Mouse (Mus musculus) liver, adult 2 months (tissue): ENCODE measurements around the gene Ccin. TPM values are rescaled to one million over a fixed set of nuclear protein-coding genes. Genes with fewer than 3 reads are reported as not detected.

Experiments
- DNase-seq: peaks from one replicate; pipeline ENCODE4 v3.0.0-alpha.2; 2011; ENCODE audit warnings: low read depth, low spot score; ENCODE audit errors: extremely low read depth
- H3K27ac ChIP-seq: fragments of 200-500 bp; replicated peaks from 2 replicates; pipeline ENCODE4 v1.5.1; 2012; ENCODE audit warnings: low read depth, mild to moderate bottlenecking, control low read depth, inconsistent platforms, low read length; ENCODE audit not compliant: insufficient read depth
- H3K27me3 ChIP-seq: fragments of 200-500 bp; 2 replicates; pipeline ENCODE4 v1.6.1; 2012; ENCODE audit warnings: mild to moderate bottlenecking, moderate library complexity, low read length, inconsistent platforms; ENCODE audit not compliant: control insufficient read depth, insufficient read depth
- H3K36me3 ChIP-seq: fragments of 200-500 bp; 2 replicates; pipeline ENCODE4 v1.6.1; 2012; ENCODE audit warnings: low read length, inconsistent platforms; ENCODE audit not compliant: control insufficient read depth, insufficient read depth
- H3K4me1 ChIP-seq: fragments of 200-500 bp; 2 replicates; pipeline ENCODE4 v1.6.1; 2011; ENCODE audit warnings: low read length; ENCODE audit not compliant: control insufficient read depth, insufficient read depth
- H3K4me3 ChIP-seq: fragments of 200-500 bp; 2 replicates; pipeline ENCODE4 v1.5.1; 2011; ENCODE audit warnings: low read depth, mild to moderate bottlenecking, control low read depth, low read length, moderate library complexity; ENCODE audit not compliant: insufficient read depth
- H3K79me2 ChIP-seq: fragments of 200-500 bp; 2 replicates; pipeline ENCODE4 v1.6.1; 2012; ENCODE audit warnings: inconsistent platforms, mild to moderate bottlenecking, low read length, moderate library complexity; ENCODE audit not compliant: control insufficient read depth, insufficient read depth
- H3K9ac ChIP-seq: fragments of 200-500 bp; 2 replicates; pipeline ENCODE4 v1.6.1; 2012; ENCODE audit warnings: low read depth, mild to moderate bottlenecking, control low read depth, inconsistent platforms, low read length
- CTCF ChIP-seq: fragments of 200-500 bp; IDR thresholded peaks from 2 replicates; pipeline ENCODE4 v1.5.1; 2011; ENCODE audit warnings: low read depth, low read length, control low read depth
- POLR2A ChIP-seq: fragments of 200-500 bp; IDR thresholded peaks from 2 replicates; pipeline ENCODE4 v1.6.1; 2011; ENCODE audit warnings: low read length, control low read depth; ENCODE audit not compliant: insufficient read depth; ENCODE audit errors: extremely low read depth
- WGBS: fragments of 180-500 bp; shearing (Covaris S2); methylation state at CpG from one replicate; pipeline ENCODE4 v1.1.7; 2018; 5-methylcytosine and 5-hydroxymethylcytosine counted together
- polyA plus RNA-seq: library from polyadenylated mRNA; depleted of rRNA; stranded (reverse); fragments of >200 nt; gene quantifications from 2 replicates; pipeline ENCODE4 v1.2.3, GENCODE M21; 2012
- total RNA-seq: library from RNA; depleted of rRNA; stranded (reverse); fragments of >200 nt; gene quantifications from 2 replicates; pipeline ENCODE4 v1.2.3, GENCODE M21; 2014

Gene Ccin
- total and polyA plus RNA-seq, 2 experiments: not detected

DNA sequence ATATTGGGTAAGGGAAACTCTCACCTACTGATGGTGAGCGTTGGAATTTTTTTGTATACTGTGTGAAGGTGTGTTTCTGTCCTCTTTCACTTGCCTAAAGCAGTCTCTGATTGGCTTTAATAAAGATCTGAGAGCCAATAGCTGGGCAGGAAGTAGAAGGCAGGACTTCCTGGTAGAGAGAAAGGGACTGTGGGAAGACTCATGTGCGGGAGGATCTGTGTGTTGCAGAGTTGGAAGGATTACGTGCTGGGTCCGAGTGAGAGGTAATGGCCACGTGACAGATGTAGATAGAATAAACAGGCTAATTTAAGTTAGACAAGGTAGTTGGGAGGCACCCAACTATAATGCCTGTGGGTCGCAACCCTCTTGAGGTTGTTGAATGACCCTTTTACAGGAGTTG, 20.3 kb downstream of the Ccin start:
- whole genome bisulfite sequencing: 82% methylated on average over 6 of the region's 6 CpGs

DNA sequence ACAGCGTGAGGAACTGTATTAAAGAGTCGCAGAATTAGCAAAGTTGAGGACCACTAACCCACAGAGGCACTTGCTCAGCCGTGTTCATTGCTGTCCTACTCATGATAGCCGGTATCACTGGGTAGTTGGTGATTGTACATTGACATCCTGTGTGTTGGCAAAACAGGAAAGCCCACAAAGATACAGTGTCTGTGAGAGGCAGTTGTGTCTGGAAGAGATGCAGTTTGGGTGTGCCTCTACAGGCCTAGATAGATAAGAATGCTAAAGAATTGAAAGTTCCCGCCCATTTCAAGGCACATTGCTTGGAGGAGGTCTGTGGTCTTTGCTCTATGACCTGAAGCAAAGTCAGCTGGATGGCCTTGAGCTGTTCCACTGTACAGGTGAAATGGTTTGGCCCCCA, 20.8 kb downstream of the Ccin start, which contains the start of gene Clta:
Clta (plus strand) TSS at position 327 of the 400 bp plus-strand sequence.
- Histone ChIP-seq H3K9ac (no peak within 1 kb of the TSS), H3K4me3 (no peak within 1 kb of the TSS), H3K4me1 (no peaks in the 10 kb centered on the region), H3K79me2 (no peaks in the 10 kb centered on the region), H3K27ac (no peak within 1 kb of the TSS), H3K27me3 (no peaks in the 10 kb centered on the region), H3K36me3 (no peaks in the 10 kb centered on the region)
- no peak for DNase-seq
- 83% methylated on average over 5 of the region's 5 CpGs for WGBS
- TF ChIP-seq POLR2A (no peak), CTCF (no peak)

More for the DNA sequence above, 20.3 kb downstream of the Ccin start:
- no peak for DNase-seq
- no peaks in the 10 kb centered on the region for H3K36me3 ChIP-seq
- no peak overlapping the region for H3K9ac ChIP-seq
- H3K27me3 ChIP-seq: no peaks in the 10 kb centered on the region
- TF ChIP-seq POLR2A: no peak
- TF ChIP-seq CTCF: no peak
- H3K79me2 ChIP-seq: no peaks in the 10 kb centered on the region
- no peak overlapping the region for H3K4me3 ChIP-seq
- no peaks in the 10 kb centered on the region for H3K4me1 ChIP-seq
- H3K27ac ChIP-seq: no peak overlapping the region

DNA sequence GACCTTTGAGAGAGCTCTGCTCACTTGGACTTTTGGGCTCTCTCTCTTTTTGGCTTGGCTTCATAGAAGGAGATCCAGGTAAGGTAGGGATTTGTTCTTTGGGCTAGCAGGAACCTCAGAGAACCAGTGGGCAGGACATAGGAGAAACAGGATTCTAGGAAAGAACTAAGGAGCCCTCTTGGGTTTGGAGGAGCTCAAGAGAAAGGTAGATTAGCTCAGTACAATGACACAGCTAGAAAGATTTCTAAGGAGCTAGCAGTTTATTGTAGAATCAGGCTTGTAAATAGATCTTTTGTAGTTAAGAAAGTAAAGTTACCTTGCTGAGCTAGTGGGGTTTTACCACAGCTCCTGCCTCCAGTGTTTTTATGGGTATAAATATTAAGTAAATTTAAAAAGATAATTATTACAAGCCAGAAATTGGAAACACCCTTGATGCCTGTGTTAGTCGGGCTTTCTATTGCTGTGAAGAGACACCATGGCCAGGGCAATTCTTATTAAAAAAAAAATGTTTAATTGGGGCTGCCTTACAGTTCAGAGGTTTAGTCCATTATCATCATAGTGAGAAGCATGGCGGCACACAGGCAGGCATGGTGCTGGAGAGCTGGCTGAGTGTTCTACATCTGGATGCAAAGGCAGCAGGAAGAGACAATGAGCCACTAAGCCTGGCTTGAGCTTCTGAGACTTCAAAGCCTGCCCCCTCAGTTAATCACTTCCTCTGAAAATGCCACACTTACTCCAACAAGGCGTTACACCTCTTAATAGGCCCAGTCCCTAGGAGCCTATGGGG, 21.5 kb downstream of the Ccin start:
- H3K27me3 ChIP-seq: no peaks in the 10 kb centered on the region
- no peaks in the 10 kb centered on the region for H3K4me1 ChIP-seq
- H3K79me2 ChIP-seq: no peaks in the 10 kb centered on the region
- DNase-seq: no peak
- no peaks in the 10 kb centered on the region for H3K36me3 ChIP-seq
- H3K27ac ChIP-seq: no peak overlapping the region
- H3K9ac ChIP-seq: no peak overlapping the region
- TF ChIP-seq CTCF (no peak), POLR2A (no peak)
- no peak overlapping the region for H3K4me3 ChIP-seq
- 82% methylated on average over 3 of the region's 3 CpGs for WGBS

DNA sequence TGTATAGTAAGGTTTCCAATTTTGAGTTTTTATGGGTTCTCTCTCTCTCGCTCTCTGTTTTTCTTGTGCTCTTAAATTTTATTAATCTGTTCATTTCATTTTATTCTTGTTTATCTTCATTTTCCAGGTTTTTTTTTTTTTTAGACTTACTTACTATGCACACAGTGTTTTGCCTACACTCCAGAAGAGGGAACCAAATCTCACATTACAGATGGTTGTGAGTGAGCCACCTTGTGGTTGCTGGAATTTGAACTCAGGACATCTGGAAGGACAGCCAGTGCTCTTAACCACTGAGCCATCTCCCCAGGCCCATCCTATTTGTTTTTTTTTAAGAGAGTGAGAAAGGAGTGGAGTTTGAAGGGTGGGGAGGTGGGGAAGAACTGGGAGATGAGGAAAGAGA, 26.9 kb downstream of the Ccin start:
- Histone ChIP-seq H3K4me1 (peaks cover 6% of the 10 kb centered on the region), H3K9ac (no peak overlapping the region), H3K36me3 (no peaks in the 10 kb centered on the region), H3K79me2 (peaks cover 25% of the 10 kb centered on the region; the same call in 1 of the 2 replicates), H3K27ac (no peak overlapping the region), H3K27me3 (no peaks in the 10 kb centered on the region), H3K4me3 (no peak overlapping the region)
- no peak for TF ChIP-seq CTCF
- no peak for TF ChIP-seq POLR2A
- 100% methylated on average over 1 of the region's 1 CpGs for WGBS
- DNase-seq: no peak

DNA sequence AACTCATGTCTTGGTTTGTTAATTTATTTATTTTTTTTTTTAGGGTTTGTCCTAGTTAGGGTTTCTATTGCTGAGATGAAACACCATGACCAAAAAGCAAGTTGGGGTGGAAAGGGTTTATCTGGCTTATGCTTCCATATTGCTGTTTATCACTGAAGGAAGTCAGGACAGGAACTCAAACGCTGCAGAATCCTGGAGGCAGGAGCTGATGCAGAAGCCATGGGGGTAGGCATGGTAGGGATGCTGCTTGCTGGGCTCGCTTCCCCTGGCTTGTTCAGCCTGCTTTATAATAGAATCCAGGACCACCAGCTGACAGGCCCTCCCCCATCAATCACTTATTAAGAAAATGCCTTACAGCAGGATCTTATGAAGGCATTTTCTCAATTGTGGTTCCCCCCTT, 27.6 kb downstream of the Ccin start:
- Histone ChIP-seq H3K9ac (no peak overlapping the region), H3K27me3 (no peaks in the 10 kb centered on the region), H3K4me3 (no peak overlapping the region), H3K4me1 (peaks cover 8% of the 10 kb centered on the region), H3K27ac (no peak overlapping the region), H3K36me3 (no peaks in the 10 kb centered on the region), H3K79me2 (peaks cover 27% of the 10 kb centered on the region)
- DNase-seq: no peak
- TF ChIP-seq CTCF: no peak
- no peak for TF ChIP-seq POLR2A
- 46% methylated on average over 2 of the region's 2 CpGs for WGBS

DNA sequence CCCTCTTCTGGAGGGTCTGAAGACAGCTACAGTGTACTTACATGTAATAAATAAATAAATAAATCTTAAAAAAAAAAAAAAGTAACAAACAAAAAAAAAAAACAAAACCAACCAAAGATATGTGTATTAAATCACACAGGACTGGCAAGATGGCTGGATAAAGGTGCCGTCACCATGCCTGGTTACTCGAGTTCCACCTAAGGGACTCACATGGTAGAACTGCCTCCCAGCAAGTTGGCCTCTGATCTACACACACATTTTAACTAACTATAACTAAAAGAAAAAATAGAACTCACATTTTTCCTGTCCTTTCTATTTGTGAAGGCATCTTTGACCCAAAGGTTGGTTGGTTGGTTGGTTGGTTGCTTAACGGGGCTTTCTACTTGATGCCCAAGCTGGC, 28.5 kb downstream of the Ccin start:
- no peaks in the 10 kb centered on the region for H3K27me3 ChIP-seq
- H3K4me1 ChIP-seq: peaks cover 15% of the 10 kb centered on the region
- H3K9ac ChIP-seq: no peak overlapping the region
- H3K36me3 ChIP-seq: no peaks in the 10 kb centered on the region
- peaks cover 36% of the 10 kb centered on the region for H3K79me2 ChIP-seq
- no peak overlapping the region for H3K27ac ChIP-seq
- H3K4me3 ChIP-seq: peak overlapping the region; percentile 58; the same call in 1 of the 2 replicates
- DNase-seq: no peak
- 71% methylated on average over 3 of the region's 3 CpGs for WGBS
- TF ChIP-seq CTCF (no peak), POLR2A (no peak)
